ENCODE assay signal across 25 mouse cellular contexts in genomic region chr7:112509107-112509506, GRCm38 (mm10).
DNase-seq lines count a peak whose midpoint lies in the region; ATAC-seq and TF ChIP-seq lines count a peak whose summit lies in the region.
"Had no signal": no experiment of that assay in that cellular context is flagged by ENCODE, and none has a peak within 500 bp of the region (broad histone marks: within the 10 kb centered on the region; RNA-seq: fewer than 3 reads in every experiment).

No protein-coding gene starts in this region.

- H3K4me1 ChIP-seq in heart, embryonic 10.5 days: peaks cover 69% of the 10 kb centered on the region
- peaks cover 35% of the 10 kb centered on the region for H3K4me1 ChIP-seq in lung, embryonic 14.5 days (ENCODE audit: insufficient read depth)
- peaks cover 70% of the 10 kb centered on the region for H3K4me1 ChIP-seq in embryonic facial prominence, embryonic 15.5 days
- H3K4me1 ChIP-seq in stomach, embryonic 15.5 days: peaks cover 38% of the 10 kb centered on the region
- H3K4me1 ChIP-seq: megakaryocyte, embryonic 14.5 days had no signal

- no peaks in the 10 kb centered on the region for H3K27me3 ChIP-seq in heart, embryonic 10.5 days (ENCODE audit: insufficient read depth, poor library complexity, severe bottlenecking)
- no peaks in the 10 kb centered on the region for H3K27me3 ChIP-seq in lung, embryonic 14.5 days (ENCODE audit: insufficient read depth, low read length)
- H3K27me3 ChIP-seq in embryonic facial prominence, embryonic 15.5 days: no peaks in the 10 kb centered on the region
- no peaks in the 10 kb centered on the region for H3K27me3 ChIP-seq in stomach, embryonic 15.5 days (replicated peaks)
- H3K27me3 ChIP-seq: heart, embryonic 13.5 days; liver, embryonic 13.5 days; neural tube, embryonic 13.5 days had no signal

- 0 out of 2 replicates have a peak, but pooled peaks cover 2% of the 10 kb centered on the region for H3K36me3 ChIP-seq in heart, embryonic 10.5 days
- H3K36me3 ChIP-seq in lung, embryonic 14.5 days (ENCODE audit: insufficient read depth): no peaks in the 10 kb centered on the region
- H3K36me3 ChIP-seq in embryonic facial prominence, embryonic 15.5 days: no peaks in the 10 kb centered on the region
- H3K36me3 ChIP-seq in stomach, embryonic 15.5 days: no peaks in the 10 kb centered on the region
- H3K36me3 ChIP-seq: heart, embryonic 13.5 days; liver, embryonic 13.5 days; neural tube, embryonic 13.5 days had no signal

- no peak overlapping the region for H3K4me3 ChIP-seq in heart, embryonic 10.5 days
- no peak overlapping the region for H3K4me3 ChIP-seq in lung, embryonic 14.5 days (ENCODE audit: low read depth, low read length)
- no peak overlapping the region for H3K4me3 ChIP-seq in embryonic facial prominence, embryonic 15.5 days (replicated peaks)
- H3K4me3 ChIP-seq in stomach, embryonic 15.5 days (replicated peaks): no peak overlapping the region
- H3K4me3 ChIP-seq: heart, embryonic 13.5 days; liver, embryonic 13.5 days; megakaryocyte, embryonic 14.5 days; neural tube, embryonic 13.5 days had no signal

- no peak for DNase-seq in heart, embryonic 10.5 days (ENCODE audit: low spot score)
- no peak for DNase-seq in heart, adult 9 months (ENCODE audit: low spot score in 2 of 2)
- DNase-seq in lung, embryonic 14.5 days: peak; percentile 37
- DNase-seq in lung, postnatal 14 days: no peak
- no peak for DNase-seq in thymus, postnatal 10 days (ENCODE audit: low spot score in 2 of 2)
- no peak for DNase-seq in layer of hippocampus, postnatal 14 days (ENCODE audit: low spot score in 2 of 2)
- DNase-seq: adrenal gland, postnatal 14 days; cerebellum, adult 8-10 months; forebrain, postnatal 0 days; gastrocnemius, postnatal 14 days; heart, postnatal 36 days; kidney, adult 8-10 months; kidney, postnatal 25 days; liver, embryonic 13.5 days; midbrain, embryonic 14.5 days; retina, postnatal 1 day; right cerebral cortex, postnatal 25 days; spleen, adult 18-20 months; thymus, adult 18-20 months had no signal

- 68% methylated on average over 8 of the region's 8 CpGs for WGBS in heart, embryonic 10.5 days
- 40% methylated on average over 8 of the region's 8 CpGs for WGBS in lung, embryonic 14.5 days
- 73% methylated on average over 8 of the region's 8 CpGs for WGBS in embryonic facial prominence, embryonic 15.5 days
- WGBS in stomach, embryonic 15.5 days: 42% methylated on average over 8 of the region's 8 CpGs

- H3K4me2 ChIP-seq in lung, embryonic 14.5 days: no peak overlapping the region
- no peak overlapping the region for H3K4me2 ChIP-seq in embryonic facial prominence, embryonic 15.5 days (replicated peaks)
- no peak overlapping the region for H3K4me2 ChIP-seq in stomach, embryonic 15.5 days
- H3K4me2 ChIP-seq: heart, embryonic 13.5 days; liver, embryonic 13.5 days; neural tube, embryonic 13.5 days had no signal

- no peak for TF ChIP-seq CTCF in lung, embryonic 14.5 days (IDR thresholded peaks at IDR 0.05; ENCODE audit: low read depth)

- no peak overlapping the region for H3K9ac ChIP-seq in lung, embryonic 14.5 days
- H3K9ac ChIP-seq in embryonic facial prominence, embryonic 15.5 days: no peak overlapping the region
- H3K9ac ChIP-seq in stomach, embryonic 15.5 days: no peak overlapping the region
- H3K9ac ChIP-seq: forebrain, postnatal 0 days; heart, embryonic 13.5 days; liver, embryonic 13.5 days; neural tube, embryonic 13.5 days had no signal

- no peaks in the 10 kb centered on the region for H3K9me3 ChIP-seq in heart, embryonic 10.5 days
- no peaks in the 10 kb centered on the region for H3K9me3 ChIP-seq in lung, embryonic 14.5 days (ENCODE audit: low read depth, low read length)
- no peaks in the 10 kb centered on the region for H3K9me3 ChIP-seq in embryonic facial prominence, embryonic 15.5 days (replicated peaks)
- H3K9me3 ChIP-seq in stomach, embryonic 15.5 days: no peaks in the 10 kb centered on the region
- H3K9me3 ChIP-seq: heart, embryonic 13.5 days; liver, embryonic 13.5 days; megakaryocyte, embryonic 14.5 days; neural tube, embryonic 13.5 days had no signal

- no peak for ATAC-seq in lung, embryonic 14.5 days (ENCODE audit: insufficient read depth)
- ATAC-seq in embryonic facial prominence, embryonic 15.5 days (ENCODE audit: insufficient number of reproducible peaks, low FRiP score, low TSS enrichment, low read depth): no peak
- no peak for ATAC-seq in stomach, embryonic 15.5 days (ENCODE audit: insufficient read depth, low FRiP score, low read depth)
- ATAC-seq: forebrain, postnatal 0 days; hindbrain, embryonic 16.5 days had no signal

- H3K27ac ChIP-seq in heart, embryonic 10.5 days: peak overlapping the region; percentile 67; the same call in 1 of the 2 replicates
- no peak overlapping the region; the same call in 1 of the 2 replicates for H3K27ac ChIP-seq in lung, embryonic 14.5 days (ENCODE audit: low read depth)
- H3K27ac ChIP-seq in embryonic facial prominence, embryonic 15.5 days (replicated peaks): 0 out of 2 replicates have a peak overlapping the region, but pooled peaks have one; percentile 39
- H3K27ac ChIP-seq in stomach, embryonic 15.5 days: peak overlapping the region; percentile 23; the same call in 1 of the 2 replicates
- H3K27ac ChIP-seq: heart, embryonic 13.5 days; liver, embryonic 13.5 days; neural tube, embryonic 13.5 days had no signal
